Mouse (Mus musculus): Measurements from ENCODE around the gene Cnih2. TPM values are rescaled to one million over a fixed set of nuclear protein-coding genes. Genes with fewer than 3 reads are reported as not detected.

The Cnih2 gene
- total and polyA plus RNA-seq, 3 experiments: 0.72 to 1.7 TPM; not detected in 1

GRCm38 (mm10) chr19:5052853-5053252 lies 45.5 kb downstream of the Cnih2 start:
- dilution Hi-C loops (cut with MboI; ENCODE audit: extremely low pct_ligation_motif_present, extremely low pct_unique_long_range_greater_than_20kb, low sequenced_read_pairs): no loop called here
- Histone ChIP-seq H3K27me3 (replicated peaks) (no peaks in the 10 kb centered on the region), H3K9me3 (replicated peaks; ENCODE audit: low read length) (no peaks in the 10 kb centered on the region), H3K9ac (ENCODE audit: insufficient read depth, low read depth) (no peak overlapping the region), H3K4me2 (ENCODE audit: insufficient read depth, low read depth, poor library complexity, severe bottlenecking) (no peak overlapping the region), H3K79me2 (replicated peaks; ENCODE audit: control insufficient read depth, extremely low read depth, insufficient read depth, poor library complexity, severe bottlenecking) (no peaks in the 10 kb centered on the region), H3K27ac (ENCODE audit: insufficient read depth, low read depth) (no peak overlapping the region), H3K4me3 (replicated peaks in 1 of 3; ENCODE audit: low read depth in 2 of 3, low read length in 2 of 3, poor library complexity in 1 of 3) (no peak overlapping the region), H3K36me3 (replicated peaks in 1 of 2; ENCODE audit: control insufficient read depth in 1 of 2, insufficient read depth in 1 of 2, low read length in 1 of 2) (peaks cover 17 to 67% of the 10 kb centered on the region in 2 experiments), H3K4me1 (ENCODE audit: control insufficient read depth in 1 of 2, insufficient read depth in 2 of 2) (peaks cover 12 to 19% of the 10 kb centered on the region in 2 experiments)
- TF ChIP-seq E2F4 (IDR thresholded peaks at IDR 0.05; ENCODE audit: insufficient replicate concordance, low read depth, low read length): no peak
- TF ChIP-seq CTCF (conservative IDR thresholded peaks at IDR 0.05 in 1 of 2, IDR thresholded peaks at IDR 0.05 in 1 of 2; ENCODE audit: low read depth in 2 of 2, low read length in 2 of 2): no peak
- in situ Hi-C loops (cut with MboI; ENCODE audit: low pct_ligation_motif_present, low pct_unique_long_range_greater_than_20kb, low sequenced_read_pairs): no loop called here
- no peak for DNase-seq (ENCODE audit: extremely low read depth)

- dilution Hi-C loops (cut with MboI; ENCODE audit: extremely low pct_ligation_motif_present, extremely low pct_unique_long_range_greater_than_20kb, low sequenced_read_pairs) (no loop called here), in situ Hi-C loops (cut with MboI; ENCODE audit: low pct_ligation_motif_present, low pct_unique_long_range_greater_than_20kb, low sequenced_read_pairs) (no loop called here)
- Histone ChIP-seq H3K9ac (ENCODE audit: insufficient read depth, low read depth) (no peak overlapping the region), H3K4me3 (replicated peaks in 1 of 3; ENCODE audit: low read depth in 2 of 3, low read length in 2 of 3, poor library complexity in 1 of 3) (no peak overlapping the region), H3K79me2 (replicated peaks; ENCODE audit: control insufficient read depth, extremely low read depth, insufficient read depth, poor library complexity, severe bottlenecking) (no peaks in the 10 kb centered on the region), H3K27ac (ENCODE audit: insufficient read depth, low read depth) (no peak overlapping the region), H3K4me1 (ENCODE audit: control insufficient read depth in 1 of 2, insufficient read depth in 2 of 2) (peaks cover 12 to 19% of the 10 kb centered on the region in 2 experiments), H3K27me3 (replicated peaks) (no peaks in the 10 kb centered on the region), H3K4me2 (ENCODE audit: insufficient read depth, low read depth, poor library complexity, severe bottlenecking) (no peak overlapping the region), H3K9me3 (replicated peaks; ENCODE audit: low read length) (no peaks in the 10 kb centered on the region), H3K36me3 (replicated peaks in 1 of 2; ENCODE audit: control insufficient read depth in 1 of 2, insufficient read depth in 1 of 2, low read length in 1 of 2) (peaks cover 23 to 71% of the 10 kb centered on the region in 2 experiments)
- TF ChIP-seq POLR2AphosphoS2 (IDR thresholded peaks at IDR 0.05; ENCODE audit: low read depth, low read length) (no peak), MEF2A (IDR thresholded peaks at IDR 0.05; ENCODE audit: borderline replicate concordance, low read depth, low read length) (no peak)
- no peak for DNase-seq (ENCODE audit: extremely low read depth)
Observed at GRCm38 (mm10) chr19:5052166-5052822, 46.0 kb downstream of the Cnih2 start.

GRCm38 (mm10) chr19:5051515-5051914 lies 46.8 kb downstream of the Cnih2 start:
- H3K9ac ChIP-seq (ENCODE audit: insufficient read depth, low read depth): no peak overlapping the region

GRCm38 (mm10) chr19:5051031-5051430 lies 47.3 kb downstream of the Cnih2 start:
- dilution Hi-C loops (cut with MboI; ENCODE audit: extremely low pct_ligation_motif_present, extremely low pct_unique_long_range_greater_than_20kb, low sequenced_read_pairs): no loop called here
- Histone ChIP-seq H3K4me2 (ENCODE audit: insufficient read depth, low read depth, poor library complexity, severe bottlenecking) (no peak overlapping the region), H3K27me3 (replicated peaks) (no peaks in the 10 kb centered on the region), H3K4me3 (replicated peaks in 1 of 3; ENCODE audit: low read depth in 2 of 3, low read length in 2 of 3, poor library complexity in 1 of 3) (no peak overlapping the region), H3K36me3 (replicated peaks in 1 of 2; ENCODE audit: control insufficient read depth in 1 of 2, insufficient read depth in 1 of 2, low read length in 1 of 2) (peaks cover 36 to 84% of the 10 kb centered on the region in 2 experiments), H3K79me2 (replicated peaks; ENCODE audit: control insufficient read depth, extremely low read depth, insufficient read depth, poor library complexity, severe bottlenecking) (no peaks in the 10 kb centered on the region), H3K4me1 (ENCODE audit: control insufficient read depth in 1 of 2, insufficient read depth in 2 of 2) (peaks cover 12 to 19% of the 10 kb centered on the region in 2 experiments), H3K27ac (ENCODE audit: insufficient read depth, low read depth) (no peak overlapping the region), H3K9ac (ENCODE audit: insufficient read depth, low read depth) (no peak overlapping the region), H3K9me3 (replicated peaks; ENCODE audit: low read length) (no peaks in the 10 kb centered on the region)
- TF ChIP-seq MXI1 (IDR thresholded peaks at IDR 0.05; ENCODE audit: low read depth, low read length) (no peak), HCFC1 (IDR thresholded peaks at IDR 0.05; ENCODE audit: low read depth, low read length) (no peak), POLR2A (IDR thresholded peaks at IDR 0.05; ENCODE audit: low read depth, low read length) (no peak), MEF2A (IDR thresholded peaks at IDR 0.05; ENCODE audit: borderline replicate concordance, low read depth, low read length) (no peak), ETS1 (conservative IDR thresholded peaks at IDR 0.05; ENCODE audit: low read depth, low read length) (no peak), CHD2 (IDR thresholded peaks at IDR 0.05; ENCODE audit: low read length) (no peak), NELFE (IDR thresholded peaks at IDR 0.05; ENCODE audit: low read depth, low read length) (no peak), CHD1 (IDR thresholded peaks at IDR 0.05; ENCODE audit: low read depth, low read length) (no peak), SMC3 (IDR thresholded peaks at IDR 0.05; ENCODE audit: low read depth, low read length) (no peak), GABPA (IDR thresholded peaks at IDR 0.05; ENCODE audit: insufficient replicate concordance, low read depth, low read length) (no peak), RAD21 (IDR thresholded peaks at IDR 0.05; ENCODE audit: low read depth, low read length) (no peak), BHLHE40 (IDR thresholded peaks at IDR 0.05; ENCODE audit: low read depth, low read length) (no peak), PAX5 (IDR thresholded peaks at IDR 0.05; ENCODE audit: low read length) (no peak), NRF1 (IDR thresholded peaks at IDR 0.05; ENCODE audit: low read depth, low read length) (no peak)
- no peak for DNase-seq (ENCODE audit: extremely low read depth)
- in situ Hi-C loops (cut with MboI; ENCODE audit: low pct_ligation_motif_present, low pct_unique_long_range_greater_than_20kb, low sequenced_read_pairs): no loop called here

More at GRCm38 (mm10) chr19:5051515-5051914, 46.8 kb downstream of the Cnih2 start:
- in situ Hi-C loops (cut with MboI; ENCODE audit: low pct_ligation_motif_present, low pct_unique_long_range_greater_than_20kb, low sequenced_read_pairs) (no loop called here), dilution Hi-C loops (cut with MboI; ENCODE audit: extremely low pct_ligation_motif_present, extremely low pct_unique_long_range_greater_than_20kb, low sequenced_read_pairs) (no loop called here)
- Histone ChIP-seq H3K4me3 (replicated peaks in 1 of 3; ENCODE audit: low read depth in 2 of 3, low read length in 2 of 3, poor library complexity in 1 of 3) (no peak overlapping the region), H3K9me3 (replicated peaks; ENCODE audit: low read length) (no peaks in the 10 kb centered on the region), H3K79me2 (replicated peaks; ENCODE audit: control insufficient read depth, extremely low read depth, insufficient read depth, poor library complexity, severe bottlenecking) (no peaks in the 10 kb centered on the region), H3K27me3 (replicated peaks) (no peaks in the 10 kb centered on the region), H3K4me2 (ENCODE audit: insufficient read depth, low read depth, poor library complexity, severe bottlenecking) (no peak overlapping the region), H3K27ac (ENCODE audit: insufficient read depth, low read depth) (no peak overlapping the region), H3K4me1 (ENCODE audit: control insufficient read depth in 1 of 2, insufficient read depth in 2 of 2) (peaks cover 12 to 19% of the 10 kb centered on the region in 2 experiments), H3K36me3 (replicated peaks in 1 of 2; ENCODE audit: control insufficient read depth in 1 of 2, insufficient read depth in 1 of 2, low read length in 1 of 2) (peaks cover 31 to 79% of the 10 kb centered on the region in 2 experiments)
- DNase-seq (ENCODE audit: extremely low read depth): no peak
- no peak for TF ChIP-seq GABPA (IDR thresholded peaks at IDR 0.05; ENCODE audit: insufficient replicate concordance, low read depth, low read length)
- no peak for TF ChIP-seq NRF1 (IDR thresholded peaks at IDR 0.05; ENCODE audit: low read depth, low read length)
